Mouse (Mus musculus): ENCODE measurements at regions not wholly inside any gene's neighbourhood (a gene's known extent, or its start where the extent isn't known, plus 50 kb on each side); places are given as distances from the start of the nearest gene placed in this dataset.

- no peak for DNase-seq
These were observed 372.7 kb upstream of the Rack1 start for GRCm38 (mm10) chr11:48427423-48427822.

GRCm38 (mm10) chr11:48426446-48426845 lies 373.7 kb upstream of the Rack1 start:
- no peak for DNase-seq

- DNase-seq: no peak
These were observed 381.9 kb upstream of the Rack1 start for GRCm38 (mm10) chr11:48418066-48418756.

GRCm38 (mm10) chr11:48417615-48418014 lies 382.5 kb upstream of the Rack1 start:
- DNase-seq: no peak

GRCm38 (mm10) chr11:48398032-48398431 lies 402.1 kb upstream of the Rack1 start:
- DNase-seq: no peak

GRCm38 (mm10) chr11:48381489-48381888 lies 392.7 kb upstream of the Sgcd start:
- DNase-seq: no peak

GRCm38 (mm10) chr11:48378044-48378443 lies 389.3 kb upstream of the Sgcd start:
- no peak for DNase-seq

- no peak for DNase-seq
These were observed 388.5 kb upstream of the Sgcd start for GRCm38 (mm10) chr11:48377269-48377668.

- no peak for DNase-seq
These were observed 362.7 kb upstream of the Sgcd start for GRCm38 (mm10) chr11:48351349-48352023.

GRCm38 (mm10) chr11:48314500-48314899 lies 325.7 kb upstream of the Sgcd start:
- DNase-seq: no peak

GRCm38 (mm10) chr11:48295370-48295769 lies 306.6 kb upstream of the Sgcd start:
- DNase-seq: no peak

GRCm38 (mm10) chr11:48262492-48262891 lies 273.7 kb upstream of the Sgcd start:
- DNase-seq: no peak

GRCm38 (mm10) chr11:48261089-48261488 lies 272.3 kb upstream of the Sgcd start:
- DNase-seq: no peak

- no peak for DNase-seq
These were observed 262.0 kb upstream of the Sgcd start for GRCm38 (mm10) chr11:48250678-48251317.

- DNase-seq: no peak
These were observed 260.5 kb upstream of the Sgcd start for GRCm38 (mm10) chr11:48249315-48249714.

- DNase-seq: no peak
These were observed 232.4 kb upstream of the Sgcd start for GRCm38 (mm10) chr11:48221156-48221555.

- no peak for DNase-seq
These were observed 230.4 kb upstream of the Sgcd start for GRCm38 (mm10) chr11:48219157-48219556.

- DNase-seq: no peak
These were observed 228.0 kb upstream of the Sgcd start for GRCm38 (mm10) chr11:48216762-48217161.

GRCm38 (mm10) chr11:48186604-48187003 lies 197.8 kb upstream of the Sgcd start:
- DNase-seq: no peak

- peak; percentile 7 for DNase-seq
These were observed 190.2 kb upstream of the Sgcd start for GRCm38 (mm10) chr11:48178943-48179342.

GRCm38 (mm10) chr11:48178174-48178573 lies 189.4 kb upstream of the Sgcd start:
- no peak for DNase-seq

- DNase-seq: no peak
These were observed 187.7 kb upstream of the Sgcd start for GRCm38 (mm10) chr11:48176451-48176850.

- no peak for DNase-seq
These were observed 163.4 kb upstream of the Sgcd start for GRCm38 (mm10) chr11:48152219-48152618.

- DNase-seq: no peak
These were observed 144.6 kb upstream of the Sgcd start for GRCm38 (mm10) chr11:48133335-48133734.

All from thymus, postnatal 4 days (tissue).